Mouse (Mus musculus) cerebellum, postnatal 25 days (tissue): ENCODE data around the gene Bglap3.

Experiments
- DNase-seq, 2 experiments: peaks; one replicate each; pipeline ENCODE4 v3.0.0; 2021; ENCODE audit warnings: mixed read lengths in 2 of 2

Bglap3 gene

DNA sequence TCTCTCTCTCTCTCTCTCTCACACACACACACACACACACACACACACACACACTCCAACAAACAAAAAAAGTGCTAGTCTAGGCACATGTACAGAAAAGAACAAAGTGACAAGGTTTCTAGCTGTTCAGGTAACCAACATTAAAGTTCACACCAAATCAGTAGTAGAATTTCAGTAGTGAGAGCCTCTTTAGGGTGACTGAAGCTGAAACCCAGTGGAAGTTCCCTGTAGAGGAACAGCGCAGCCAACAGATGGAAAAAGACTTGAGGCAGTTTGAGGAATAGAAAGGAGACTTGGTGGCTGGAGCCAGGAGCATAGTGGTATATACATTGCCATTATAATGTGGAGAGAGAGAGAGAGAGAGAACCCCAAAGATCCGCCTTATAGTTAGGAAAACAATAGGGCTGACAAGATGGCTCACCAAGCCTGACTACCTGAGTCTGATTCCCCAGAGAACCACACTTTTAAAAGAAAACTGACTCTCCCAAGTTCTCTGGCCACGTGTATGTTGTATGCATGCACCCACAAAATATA lies 37.6 kb downstream of the Bglap3 start:
- DNase-seq, result no peak

DNA sequence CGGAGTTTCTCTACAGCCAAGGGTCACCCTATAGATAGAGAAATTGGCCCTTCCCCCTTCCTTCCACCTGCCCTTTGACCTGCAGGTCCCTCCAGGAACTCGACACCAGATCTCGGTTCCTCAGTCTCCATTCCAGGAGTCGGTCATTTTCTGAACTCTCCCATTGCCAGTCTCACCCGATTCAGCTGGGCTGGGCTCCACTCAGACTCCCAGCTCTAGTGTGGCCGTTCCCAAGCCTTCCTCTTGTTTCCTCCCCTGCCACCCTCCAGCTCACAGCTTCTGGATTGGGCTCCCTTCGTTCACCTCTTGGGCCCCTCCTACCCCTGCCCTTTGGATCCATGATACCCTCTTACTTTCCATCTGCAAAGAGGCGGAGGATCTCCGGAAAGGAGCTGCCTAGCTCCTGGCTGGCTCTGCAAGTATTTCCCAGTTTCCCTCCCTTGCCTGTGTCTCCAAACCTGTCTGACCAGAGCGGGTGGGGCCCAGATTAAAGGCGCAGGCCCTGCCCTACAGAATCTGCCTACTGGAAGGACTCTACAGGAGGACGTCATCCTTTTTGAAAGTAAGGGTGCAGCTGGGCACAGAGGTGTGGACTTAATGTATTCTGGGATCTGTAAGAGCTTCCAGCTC lies 38.4 kb downstream of the Bglap3 start:
- DNase-seq, result no peak

DNA sequence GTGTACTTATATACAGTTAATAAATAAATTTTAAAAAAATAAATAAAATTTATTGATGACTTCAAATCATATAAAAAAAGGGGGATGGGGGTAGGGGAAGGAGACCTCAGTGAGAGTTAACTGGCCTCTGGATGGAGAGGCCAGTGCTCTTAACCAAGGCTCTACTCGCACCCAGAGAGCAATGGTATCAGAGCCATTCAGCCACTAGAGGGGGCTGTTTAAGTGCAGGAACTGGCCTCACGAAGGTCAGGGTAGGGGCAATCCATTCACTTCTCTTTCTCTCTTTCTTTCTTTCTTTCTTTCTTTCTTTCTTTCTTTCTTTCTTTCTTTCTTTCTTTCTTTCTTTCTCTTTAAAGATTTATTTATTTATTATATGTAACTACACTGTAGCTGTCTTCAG lies 41.3 kb downstream of the Bglap3 start:
- DNase-seq, result peak in 1 of 2 experiments; percentile 68

DNA sequence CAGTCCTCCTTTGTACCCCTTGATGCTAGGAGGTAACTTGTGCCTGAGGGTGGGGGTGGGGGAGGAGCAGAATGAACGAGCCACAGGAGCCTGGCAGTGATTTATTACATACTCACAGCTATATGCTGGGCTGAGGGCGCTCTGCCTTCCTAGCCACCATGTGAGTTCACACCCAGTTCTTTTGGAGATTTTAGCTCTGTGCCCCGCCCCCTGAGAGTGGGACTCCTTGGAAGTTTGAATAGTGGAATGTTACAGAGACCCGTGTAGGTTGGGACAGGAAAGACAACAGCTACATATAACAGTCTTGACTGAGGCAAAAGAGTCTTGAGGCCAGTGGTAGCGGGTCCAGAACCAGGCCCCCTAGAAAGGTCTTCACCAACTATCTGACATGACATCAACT lies 43.6 kb downstream of the Bglap3 start:
- DNase-seq, result no peak

DNA sequence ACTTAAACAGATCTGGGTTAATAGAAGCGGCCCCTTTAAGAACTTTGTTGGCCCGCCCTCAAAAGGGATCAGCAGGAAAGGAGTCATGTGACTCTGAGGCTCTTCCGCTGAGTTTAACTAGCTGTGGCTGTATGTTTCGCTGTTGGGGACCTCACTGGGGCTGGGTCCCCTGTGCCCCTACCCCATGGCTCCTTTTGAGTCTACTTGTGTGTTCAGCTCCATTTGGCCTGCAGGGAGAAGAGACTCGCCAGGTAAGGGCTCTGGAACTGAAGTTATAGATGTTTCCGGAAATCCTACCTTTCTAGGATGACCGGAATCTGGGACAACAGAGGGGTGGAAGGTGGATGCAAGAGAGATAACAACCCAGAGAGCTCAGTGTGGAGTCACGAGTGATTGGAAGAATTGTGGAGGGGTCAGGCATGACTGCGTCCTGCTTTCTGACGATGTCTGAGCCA lies 47.6 kb downstream of the Bglap3 start, which contains the start of gene Glmp:
Gene Glmp (plus strand): TSS at position 73 of the 455 bp plus-strand sequence.
- DNase-seq, result peak; percentile 71 to 81
